Mouse (Mus musculus) kidney, adult 9 months (tissue): ENCODE data around the gene Nova2.

Source experiments
- DNase-seq: peaks from one replicate; pipeline ENCODE4 v3.0.0; 2022

Gene Nova2

DNA sequence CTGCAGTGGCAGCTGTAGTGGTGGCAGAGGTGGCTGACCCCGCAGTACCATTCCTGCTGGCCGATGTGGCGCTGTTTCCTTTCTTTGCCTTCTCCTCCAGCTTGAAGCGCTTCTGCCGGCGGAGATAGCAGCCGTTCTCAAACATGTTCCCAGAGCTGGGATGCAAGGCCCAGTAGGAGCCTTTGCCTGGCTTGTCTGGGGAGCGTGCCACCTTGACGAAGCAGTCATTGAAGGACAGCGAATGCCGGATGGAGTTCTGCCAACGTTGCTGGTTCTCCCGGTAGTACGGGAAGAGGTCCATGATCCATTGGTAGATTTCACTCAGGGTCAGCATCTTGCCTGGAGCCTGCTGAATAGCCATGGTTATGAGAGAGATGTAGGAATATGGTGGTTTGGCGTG, 88.8 kb downstream of the Nova2 start:
- no peak for DNase-seq
